Mouse (Mus musculus) spleen, adult 18-20 months (tissue): ENCODE measurements around the gene Gpr3.

Source experiments
- DNase-seq, 2 experiments: peaks; one replicate each; pipeline ENCODE4 v3.0.0; 2022; ENCODE audit warnings: mixed read lengths in 2 of 2

The Gpr3 gene

GRCm38 (mm10) chr4:133170056-133170524 is 42.2 kb downstream of the Gpr3 start:
- peak in 1 of 2 experiments; percentile 60 for DNase-seq

GRCm38 (mm10) chr4:133169237-133170055 is 42.9 kb downstream of the Gpr3 start:
- peak; percentile 47 to 54 for DNase-seq

- no peak for DNase-seq
Observed at GRCm38 (mm10) chr4:133166773-133167172, 45.6 kb downstream of the Gpr3 start.

GRCm38 (mm10) chr4:133162196-133162595 is 50.1 kb downstream of the Gpr3 start:
- no peak for DNase-seq

GRCm38 (mm10) chr4:133160821-133161220 is 51.5 kb downstream of the Gpr3 start:
- no peak for DNase-seq

- DNase-seq: no peak
Observed at GRCm38 (mm10) chr4:133160211-133160610, 52.1 kb downstream of the Gpr3 start.

GRCm38 (mm10) chr4:133159646-133160045 is 52.7 kb downstream of the Gpr3 start:
- DNase-seq: peak; percentile 52 to 58
